Mouse (Mus musculus) midbrain, embryonic 13.5 days (tissue): ENCODE measurements at regions not wholly inside any gene's neighbourhood (a gene's known extent, or its start where the extent isn't known, plus 50 kb on each side); places are given as distances from the start of the nearest gene placed in this dataset.
"Not testable (repeated sequence)": the region's sequence is repeated elsewhere in the genome, so short reads cannot be mapped to it uniquely, and the experiment has no call there.

Experiments used
- ATAC-seq: fragments of 200-750 bp; cut with Nextera tagmentation; 2 replicates; pipeline ENCODE4 v1.8.0; 2017; ENCODE audit warnings: mild to moderate bottlenecking, moderate TSS enrichment, moderate library complexity
- H3K27ac ChIP-seq: fragments of 300-500 bp; sonication (generic); 2 replicates; pipeline ENCODE4 v1.5.1; 2015; ENCODE audit warnings: inconsistent platforms, mild to moderate bottlenecking, moderate library complexity
- H3K27me3 ChIP-seq: fragments of 300-500 bp; sonication (generic); 2 replicates; pipeline ENCODE4 v1.6.1; 2015; ENCODE audit warnings: mild to moderate bottlenecking, inconsistent platforms
- H3K36me3 ChIP-seq: fragments of 300-500 bp; sonication (generic); 2 replicates; pipeline ENCODE4 v1.6.1; 2015; ENCODE audit warnings: mild to moderate bottlenecking, inconsistent platforms
- H3K4me1 ChIP-seq: fragments of 300-500 bp; sonication (generic); replicated peaks from 2 replicates; pipeline ENCODE4 v1.6.1; 2015; ENCODE audit warnings: inconsistent platforms
- H3K4me2 ChIP-seq: fragments of 300-500 bp; sonication (generic); replicated peaks from 2 replicates; pipeline ENCODE4 v1.6.1; 2015; ENCODE audit warnings: moderate library complexity, mild to moderate bottlenecking, inconsistent platforms
- H3K4me3 ChIP-seq: fragments of 300-500 bp; sonication (generic); replicated peaks from 2 replicates; pipeline ENCODE4 v1.5.1; 2015; ENCODE audit warnings: mild to moderate bottlenecking, inconsistent platforms
- H3K9ac ChIP-seq: fragments of 300-500 bp; sonication (generic); replicated peaks from 2 replicates; pipeline ENCODE4 v1.6.1; 2015; ENCODE audit warnings: mild to moderate bottlenecking, inconsistent platforms
- H3K9me3 ChIP-seq: fragments of 300-500 bp; sonication (generic); 2 replicates; pipeline ENCODE4 v1.6.1; 2016; ENCODE audit warnings: mild to moderate bottlenecking, inconsistent platforms
- WGBS: fragments of 180-500 bp; shearing (Covaris S2); methylation state at CpG from one replicate; pipeline ENCODE4 v1.1.7; 2015; 5-methylcytosine and 5-hydroxymethylcytosine counted together

DNA sequence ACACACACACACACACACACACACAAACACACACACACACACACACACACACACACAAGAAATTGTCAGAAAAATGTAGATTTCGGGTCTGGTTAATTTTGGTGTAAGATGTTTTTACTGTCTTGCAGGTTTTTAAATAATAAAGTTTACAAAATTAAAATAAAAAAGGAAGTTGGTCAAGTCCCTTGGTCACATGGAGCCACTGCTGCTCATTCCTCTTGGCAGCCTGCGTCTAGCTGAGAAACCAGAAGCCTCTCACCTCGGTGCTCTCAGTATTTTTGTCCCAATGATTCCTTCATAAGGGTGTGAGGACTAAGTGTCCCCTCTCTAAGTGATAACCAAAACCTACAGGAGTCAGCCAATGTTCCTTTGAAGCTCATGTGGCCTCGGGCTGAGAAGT, 76.8 kb upstream of the Smg1 start:
- no peak overlapping the region for H3K4me2 ChIP-seq
- no peaks in the 10 kb centered on the region for H3K9me3 ChIP-seq
- 88% methylated on average over 4 of the region's 4 CpGs for WGBS
- H3K27ac ChIP-seq, result no peak overlapping the region
- no peaks in the 10 kb centered on the region for H3K36me3 ChIP-seq
- 0 out of 2 replicates have a peak, but pooled peaks cover 3% of the 10 kb centered on the region for H3K4me1 ChIP-seq
- no peak overlapping the region for H3K9ac ChIP-seq
- ATAC-seq, result no peak
- H3K27me3 ChIP-seq, result no peaks in the 10 kb centered on the region
- H3K4me3 ChIP-seq, result no peak overlapping the region

DNA sequence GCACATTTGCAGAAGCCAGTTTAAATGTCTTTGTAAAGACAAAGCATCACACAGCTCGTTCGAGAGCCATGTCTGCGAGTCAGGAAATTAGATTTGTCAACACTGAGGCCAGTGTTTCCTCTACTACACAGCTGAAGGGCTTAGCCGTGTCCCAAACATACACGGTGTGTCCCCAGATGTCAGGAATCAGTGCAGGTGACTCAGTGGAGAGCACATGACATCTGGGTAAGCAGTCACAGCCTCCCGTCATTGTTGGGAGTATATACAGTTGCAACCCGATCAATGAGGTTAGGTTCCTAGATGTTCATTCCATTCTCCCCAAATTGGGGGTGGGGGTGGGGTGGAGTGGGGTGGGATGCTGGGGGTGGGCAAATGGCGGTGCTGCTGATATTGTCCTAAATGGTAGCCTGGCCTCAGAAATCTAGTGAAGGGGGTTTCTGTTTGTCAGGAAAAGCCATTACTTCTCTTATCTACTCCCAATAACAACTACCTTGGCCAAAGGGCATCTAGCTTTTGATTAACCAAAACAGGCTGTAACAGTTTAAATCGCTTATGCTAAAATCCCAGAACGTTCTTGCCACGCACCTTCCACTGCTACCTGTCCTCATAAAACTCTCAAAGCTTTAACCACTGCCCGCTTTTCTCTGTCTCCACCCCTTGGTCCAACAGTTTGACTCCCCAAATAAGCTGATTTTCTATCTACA, 75.1 kb upstream of the Smg1 start:
- Histone ChIP-seq H3K4me2 (no peak overlapping the region), H3K4me1 (0 out of 2 replicates have a peak, but pooled peaks cover 3% of the 10 kb centered on the region), H3K36me3 (no peaks in the 10 kb centered on the region), H3K9me3 (no peaks in the 10 kb centered on the region), H3K27ac (no peak overlapping the region), H3K9ac (no peak overlapping the region), H3K4me3 (no peak overlapping the region), H3K27me3 (no peaks in the 10 kb centered on the region)
- ATAC-seq, result no peak
- 65% methylated on average over 12 of the region's 12 CpGs for WGBS

DNA sequence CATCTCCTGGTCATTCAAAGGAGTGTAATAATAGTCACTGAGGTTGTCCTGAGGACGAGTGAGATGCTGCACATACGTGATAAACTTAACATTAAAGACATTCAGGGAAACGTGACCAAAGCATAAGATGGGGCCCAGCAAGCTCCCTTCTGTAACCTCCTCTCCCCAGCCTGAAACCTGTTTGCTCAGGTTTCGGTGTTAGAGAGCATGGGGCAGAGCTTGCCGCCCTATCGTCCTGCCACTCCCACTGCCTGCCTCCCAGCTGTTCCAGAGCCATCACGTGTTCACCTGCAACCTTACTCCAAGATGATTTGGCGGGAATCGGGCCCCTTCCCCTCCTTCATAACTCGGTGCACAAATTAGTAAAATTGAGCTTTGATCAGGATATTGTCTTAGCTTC, 71.4 kb upstream of the Smg1 start:
- not testable (repeated sequence) for H3K4me1 ChIP-seq, H3K9ac ChIP-seq, H3K4me2 ChIP-seq, H3K27me3 ChIP-seq, H3K4me3 ChIP-seq, H3K36me3 ChIP-seq, H3K9me3 ChIP-seq, H3K27ac ChIP-seq, ATAC-seq
- WGBS, result 78% methylated on average over 10 of the region's 10 CpGs

DNA sequence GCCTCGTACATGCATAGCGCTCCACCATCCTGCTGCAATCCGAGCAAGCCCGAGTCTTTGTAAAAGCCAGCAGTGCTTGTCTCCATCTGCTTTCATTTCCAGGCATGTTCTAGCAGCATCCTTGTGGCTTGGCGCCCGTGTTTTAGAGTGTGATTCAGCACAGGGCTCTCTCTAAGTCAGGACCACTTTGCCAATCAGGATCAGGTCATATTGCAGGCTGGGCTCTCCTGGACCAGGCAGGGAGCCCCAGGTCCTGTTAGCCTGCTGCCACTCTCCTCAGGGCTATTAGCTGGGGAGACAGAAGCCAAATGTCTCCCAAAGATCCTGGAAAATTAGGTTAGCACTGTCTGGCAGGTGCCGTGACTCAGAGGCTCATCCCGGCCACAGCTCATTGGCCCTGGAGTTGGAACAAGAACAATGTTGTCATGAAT, 70.8 kb upstream of the Smg1 start:
- no peak overlapping the region for H3K9ac ChIP-seq
- ATAC-seq, result no peak
- H3K4me3 ChIP-seq, result no peak overlapping the region
- no peaks in the 10 kb centered on the region for H3K27me3 ChIP-seq
- no peak overlapping the region for H3K4me2 ChIP-seq
- H3K36me3 ChIP-seq, result no peaks in the 10 kb centered on the region
- 85% methylated on average over 8 of the region's 8 CpGs for WGBS
- H3K27ac ChIP-seq, result no peak overlapping the region
- H3K4me1 ChIP-seq, result 0 out of 2 replicates have a peak, but pooled peaks cover 3% of the 10 kb centered on the region
- no peaks in the 10 kb centered on the region for H3K9me3 ChIP-seq

DNA sequence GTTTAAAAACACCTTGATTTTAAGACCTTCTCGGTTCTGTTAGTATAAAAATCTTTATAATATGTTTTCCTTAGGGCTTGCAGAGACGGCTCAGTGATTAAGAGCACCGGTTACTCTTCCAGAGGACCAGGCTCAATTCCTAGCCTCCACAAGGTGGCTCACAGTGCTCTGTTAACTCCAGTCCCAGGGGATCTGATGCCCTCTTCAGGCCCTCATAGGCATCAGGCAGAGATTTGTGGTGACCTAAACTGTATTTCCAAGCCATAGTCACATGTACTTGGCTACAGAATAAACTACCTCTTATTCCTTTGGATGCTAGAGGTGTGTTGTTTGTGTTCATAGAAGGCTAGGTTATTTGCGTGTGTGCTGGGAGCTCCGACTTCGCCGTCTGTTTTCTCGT, 70.3 kb upstream of the Smg1 start:
- no peak overlapping the region for H3K4me2 ChIP-seq
- no peak overlapping the region for H3K4me3 ChIP-seq
- 71% methylated on average over 8 of the region's 8 CpGs for WGBS
- H3K27me3 ChIP-seq, result no peaks in the 10 kb centered on the region
- 0 out of 2 replicates have a peak, but pooled peaks cover 3% of the 10 kb centered on the region for H3K4me1 ChIP-seq
- H3K9ac ChIP-seq, result no peak overlapping the region
- no peaks in the 10 kb centered on the region for H3K9me3 ChIP-seq
- no peak for ATAC-seq
- no peaks in the 10 kb centered on the region for H3K36me3 ChIP-seq
- H3K27ac ChIP-seq, result no peak overlapping the region

DNA sequence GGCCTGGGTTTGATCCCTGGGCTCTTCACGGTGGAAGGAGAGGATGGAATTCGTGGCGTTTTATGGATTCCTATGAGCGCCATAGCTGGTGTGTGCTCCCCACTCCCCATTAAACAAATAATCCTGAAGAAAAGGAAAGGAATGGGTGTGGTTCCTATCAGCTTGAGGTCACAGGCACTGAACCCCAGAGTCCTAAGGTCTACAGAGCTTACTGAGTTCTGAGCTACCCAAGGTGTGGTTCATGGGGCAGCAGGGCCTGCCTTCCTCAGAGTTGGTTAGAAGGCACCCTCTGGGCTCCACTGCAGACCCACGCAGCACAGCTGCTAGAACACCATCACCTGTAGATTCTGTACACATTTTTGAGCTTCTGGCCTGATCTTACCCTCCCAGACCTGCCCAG, 66.3 kb upstream of the Smg1 start:
- no peak overlapping the region for H3K4me3 ChIP-seq
- no peak overlapping the region for H3K9ac ChIP-seq
- ATAC-seq, result no peak
- 86% methylated on average over 5 of the region's 5 CpGs for WGBS
- H3K36me3 ChIP-seq, result no peaks in the 10 kb centered on the region
- no peaks in the 10 kb centered on the region for H3K27me3 ChIP-seq
- H3K27ac ChIP-seq, result no peak overlapping the region
- H3K4me1 ChIP-seq, result no peaks in the 10 kb centered on the region
- no peaks in the 10 kb centered on the region for H3K9me3 ChIP-seq
- H3K4me2 ChIP-seq, result no peak overlapping the region

DNA sequence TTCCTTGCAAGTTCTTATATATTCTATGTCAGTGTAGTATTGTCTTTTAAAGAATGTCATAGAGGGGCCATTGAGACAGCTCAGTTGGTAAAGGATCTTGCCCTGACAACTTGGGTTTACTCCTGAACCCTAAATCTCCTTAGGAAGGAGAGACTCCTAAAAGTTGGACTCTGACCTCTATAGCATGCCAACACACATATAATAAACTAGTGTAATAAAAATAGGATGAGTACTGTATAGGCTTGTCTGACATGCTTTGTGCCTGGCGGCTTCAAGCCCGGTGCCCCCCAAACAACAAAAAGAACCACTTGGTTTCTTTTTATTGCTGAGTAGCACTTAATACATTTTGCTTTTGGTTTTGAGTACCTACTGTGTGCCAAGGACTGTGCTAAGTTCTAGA, 65.4 kb upstream of the Smg1 start:
- WGBS, result 92% methylated on average over 2 of the region's 2 CpGs
- no peaks in the 10 kb centered on the region for H3K9me3 ChIP-seq
- no peak for ATAC-seq

DNA sequence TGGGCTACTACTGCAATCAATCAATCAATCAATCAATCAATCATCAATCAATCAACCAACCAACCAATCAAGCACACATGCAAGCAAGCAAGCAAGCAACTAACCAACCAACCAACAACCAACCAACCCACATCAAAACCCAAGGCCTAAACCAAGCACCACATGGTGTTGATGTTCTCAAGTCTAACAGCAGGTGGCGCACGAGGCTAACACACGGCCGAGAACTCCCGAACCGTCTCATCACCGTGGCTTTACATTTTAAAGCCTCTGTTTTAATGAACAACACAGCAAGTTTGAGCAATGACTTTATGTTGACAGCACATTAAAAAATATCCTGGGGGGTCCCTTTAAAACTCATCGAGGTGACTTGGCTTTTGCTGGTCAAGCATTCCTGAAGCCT, 61.3 kb upstream of the Smg1 start:
- ATAC-seq, result no peak
- Histone ChIP-seq H3K4me3 (no peak overlapping the region), H3K4me2 (no peak overlapping the region), H3K27ac (no peak overlapping the region), H3K36me3 (no peaks in the 10 kb centered on the region), H3K27me3 (no peaks in the 10 kb centered on the region), H3K4me1 (no peaks in the 10 kb centered on the region), H3K9me3 (no peaks in the 10 kb centered on the region), H3K9ac (no peak overlapping the region)
- 0% methylated on average over 8 of the region's 8 CpGs for WGBS

More for the DNA sequence above, 65.4 kb upstream of the Smg1 start:
- H3K27ac ChIP-seq, result no peak overlapping the region
- no peaks in the 10 kb centered on the region for H3K27me3 ChIP-seq
- no peak overlapping the region for H3K9ac ChIP-seq
- no peak overlapping the region for H3K4me2 ChIP-seq
- no peak overlapping the region for H3K4me3 ChIP-seq
- no peaks in the 10 kb centered on the region for H3K36me3 ChIP-seq
- H3K4me1 ChIP-seq, result no peaks in the 10 kb centered on the region

DNA sequence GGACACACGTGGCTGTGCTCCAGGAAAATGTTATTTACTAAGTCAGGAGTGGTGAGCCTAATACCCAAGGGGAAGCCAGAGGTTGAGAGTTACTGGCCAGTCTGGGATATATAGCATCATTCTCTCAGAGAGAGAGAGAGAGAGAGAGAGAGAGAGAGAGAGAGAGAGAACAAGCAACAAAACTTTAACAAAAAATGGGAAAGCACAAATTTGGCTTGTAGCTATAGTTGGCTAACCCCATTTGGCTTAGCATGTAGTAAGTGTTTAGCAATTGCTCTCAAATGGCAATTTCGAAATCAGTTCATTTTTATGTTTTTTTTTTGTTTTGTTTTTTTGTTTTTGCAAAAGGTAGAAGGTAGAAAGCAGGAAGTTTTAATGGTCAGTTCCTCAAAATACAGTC, 60.9 kb upstream of the Smg1 start:
- Histone ChIP-seq H3K4me3 (no peak overlapping the region), H3K27me3 (no peaks in the 10 kb centered on the region), H3K27ac (no peak overlapping the region), H3K4me1 (no peaks in the 10 kb centered on the region), H3K9me3 (no peaks in the 10 kb centered on the region), H3K9ac (no peak overlapping the region), H3K4me2 (no peak overlapping the region), H3K36me3 (no peaks in the 10 kb centered on the region)
- 66% methylated on average over 2 of the region's 2 CpGs for WGBS
- no peak for ATAC-seq

DNA sequence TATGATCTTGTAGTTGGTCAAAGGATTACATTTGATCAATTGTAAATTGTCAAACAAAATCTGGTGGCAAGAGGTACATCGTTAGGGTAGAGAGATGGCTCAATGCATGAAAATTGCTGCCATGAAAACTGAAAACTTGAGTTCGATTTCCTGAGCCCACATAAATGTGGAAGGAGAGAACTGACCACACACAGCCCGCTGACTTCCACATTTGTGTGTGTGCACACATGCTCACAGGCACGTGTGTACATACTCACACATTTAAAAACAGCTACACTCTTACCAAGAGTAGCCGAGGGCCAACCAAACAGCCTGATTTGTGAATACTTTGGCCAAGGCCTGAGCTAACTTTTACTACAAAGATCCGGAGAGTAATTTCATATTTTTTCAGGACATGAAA, 60.5 kb upstream of the Smg1 start:
- ATAC-seq, result no peak
- Histone ChIP-seq H3K36me3 (no peaks in the 10 kb centered on the region), H3K9ac (no peak overlapping the region), H3K4me3 (no peak overlapping the region), H3K4me1 (no peaks in the 10 kb centered on the region), H3K4me2 (no peak overlapping the region), H3K27me3 (no peaks in the 10 kb centered on the region), H3K27ac (no peak overlapping the region), H3K9me3 (no peaks in the 10 kb centered on the region)
- WGBS, result 91% methylated on average over 6 of the region's 6 CpGs

DNA sequence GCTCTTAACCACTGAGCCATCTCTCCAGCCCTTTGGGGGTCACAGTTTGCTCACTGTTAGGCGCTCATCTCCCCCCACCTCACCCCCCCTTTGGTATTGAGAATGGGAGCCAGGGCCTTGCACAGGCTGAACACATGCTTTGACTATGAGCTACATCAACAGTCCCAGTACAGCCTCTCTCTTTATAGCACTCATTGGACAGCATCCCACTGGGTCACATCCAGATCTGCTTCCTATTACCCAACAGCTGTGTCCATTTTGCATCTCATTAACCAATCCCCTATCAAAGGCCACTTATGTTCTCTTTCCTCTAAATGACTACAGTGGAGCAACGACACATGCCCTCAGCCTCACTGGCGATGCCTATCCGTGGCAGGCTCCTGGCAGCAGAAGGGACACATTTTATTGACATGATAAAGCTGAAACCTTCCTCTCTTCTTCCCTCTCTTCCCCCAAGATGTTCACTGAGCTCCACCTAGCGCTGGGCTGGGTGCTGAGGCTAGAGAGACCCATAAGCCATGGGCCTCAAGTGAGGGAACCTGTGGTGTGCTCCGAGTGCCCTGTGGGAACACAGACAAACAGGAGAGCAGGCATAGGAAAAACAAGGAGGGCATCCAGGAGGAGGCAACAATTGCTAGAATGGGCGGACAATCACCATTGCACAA, 57.3 kb upstream of the Smg1 start:
- 67% methylated on average over 7 of the region's 7 CpGs for WGBS

DNA sequence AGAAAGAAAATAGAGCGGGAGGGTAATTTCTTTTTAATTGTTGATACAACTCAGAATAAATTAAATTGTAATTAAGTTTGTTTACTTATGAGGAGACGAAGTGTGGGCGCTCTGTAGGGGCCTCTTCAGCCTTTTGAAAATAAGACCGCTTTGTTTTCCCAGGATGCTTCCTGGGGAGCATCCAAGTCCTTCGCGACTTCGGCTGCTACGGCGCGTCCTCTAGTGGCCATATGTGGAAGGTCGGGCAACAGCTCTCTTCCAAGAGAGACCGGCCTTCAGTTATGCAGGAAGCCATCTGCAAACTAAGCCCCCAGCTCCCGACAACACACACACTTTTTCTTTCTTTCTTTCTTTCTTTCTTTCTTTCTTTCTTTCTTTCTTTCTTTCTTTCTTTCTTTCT, 54.1 kb upstream of the Smg1 start:
- peaks cover 6% of the 10 kb centered on the region; the same call in 1 of the 2 replicates for H3K9me3 ChIP-seq
- peak; percentile 86 for ATAC-seq
- H3K9ac ChIP-seq, result no peak overlapping the region
- H3K36me3 ChIP-seq, result no peaks in the 10 kb centered on the region
- H3K27me3 ChIP-seq, result no peaks in the 10 kb centered on the region
- no peak overlapping the region for H3K27ac ChIP-seq
- under 1% methylated on average over 13 of the region's 13 CpGs for WGBS
- H3K4me2 ChIP-seq, result peak overlapping the region; percentile 40
- 0 out of 2 replicates have a peak overlapping the region, but pooled peaks have one; percentile 1 for H3K4me3 ChIP-seq
- H3K4me1 ChIP-seq, result peaks cover 7% of the 10 kb centered on the region; the same call in 1 of the 2 replicates

More for the DNA sequence above, 57.3 kb upstream of the Smg1 start:
- Histone ChIP-seq H3K4me3 (no peak overlapping the region), H3K4me1 (peaks cover 7% of the 10 kb centered on the region; the same call in 1 of the 2 replicates), H3K27ac (no peak overlapping the region), H3K9ac (no peak overlapping the region), H3K4me2 (no peak overlapping the region), H3K27me3 (no peaks in the 10 kb centered on the region), H3K9me3 (no peaks in the 10 kb centered on the region), H3K36me3 (no peaks in the 10 kb centered on the region)
- ATAC-seq, result peak; percentile 35; the same call in 1 of the 2 replicates
